Mouse (Mus musculus) lung, embryonic 16.5 days (tissue): ENCODE results near the gene Taar8b. TPM values are rescaled to one million over a fixed set of nuclear protein-coding genes. Genes with fewer than 3 reads are reported as not detected.
"Not testable (repeated sequence)": the region's sequence is repeated elsewhere in the genome, so short reads cannot be mapped to it uniquely, and the experiment has no call there.

ENCODE experiments used
- ATAC-seq: fragments of 200-750 bp; cut with Nextera tagmentation; 2 replicates; pipeline ENCODE4 v1.8.0; 2017; ENCODE audit warnings: low read depth, mild to moderate bottlenecking, moderate library complexity
- H3K27ac ChIP-seq: fragments of 300-500 bp; sonication (generic); 2 replicates; pipeline ENCODE4 v1.5.1; 2014; ENCODE audit warnings: mild to moderate bottlenecking, control low read depth, low read length
- H3K27me3 ChIP-seq: fragments of 300-500 bp; sonication (generic); 2 replicates; pipeline ENCODE4 v1.6.1; 2014; ENCODE audit warnings: low read depth, low read length, mixed read lengths; ENCODE audit not compliant: control insufficient read depth, insufficient read depth
- H3K36me3 ChIP-seq: fragments of 300-500 bp; sonication (generic); 2 replicates; pipeline ENCODE4 v1.6.1; 2014; ENCODE audit warnings: low read length; ENCODE audit not compliant: control insufficient read depth, insufficient read depth
- H3K4me1 ChIP-seq: fragments of 300-500 bp; sonication (generic); replicated peaks from 2 replicates; pipeline ENCODE4 v1.6.1; 2014; ENCODE audit warnings: low read length, mixed read lengths; ENCODE audit not compliant: control insufficient read depth, insufficient read depth
- H3K4me2 ChIP-seq: fragments of 300-500 bp; sonication (generic); 2 replicates; pipeline ENCODE4 v1.6.1; 2014; ENCODE audit warnings: low read depth, low read length, control low read depth
- H3K4me3 ChIP-seq: fragments of 300-500 bp; sonication (generic); 2 replicates; pipeline ENCODE4 v1.5.1; 2014; ENCODE audit warnings: mild to moderate bottlenecking, low read length, control low read depth
- H3K9ac ChIP-seq: fragments of 300-500 bp; sonication (generic); 2 replicates; pipeline ENCODE4 v1.6.1; 2014; ENCODE audit warnings: low read length, control low read depth
- H3K9me3 ChIP-seq: fragments of 300-500 bp; sonication (generic); 2 replicates; pipeline ENCODE4 v1.6.1; 2016; ENCODE audit warnings: low read length; ENCODE audit not compliant: control insufficient read depth
- WGBS: fragments of 180-500 bp; shearing (Covaris S2); extraction: QIAGEN DNeasy Blood & Tissue Kit; methylation state at CpG from one replicate; pipeline ENCODE4 v1.1.7; 2014; 5-methylcytosine and 5-hydroxymethylcytosine counted together
- polyA plus RNA-seq: library from polyadenylated mRNA; unstranded; fragments of >200 nt; fragmentation: Nextera tagmentation; extraction: Ambion mirVana; gene quantifications from 2 replicates; pipeline ENCODE4 v1.2.1, GENCODE M21; 2015

Taar8b gene
- not detected in 2 replicates for polyA plus RNA-seq

DNA sequence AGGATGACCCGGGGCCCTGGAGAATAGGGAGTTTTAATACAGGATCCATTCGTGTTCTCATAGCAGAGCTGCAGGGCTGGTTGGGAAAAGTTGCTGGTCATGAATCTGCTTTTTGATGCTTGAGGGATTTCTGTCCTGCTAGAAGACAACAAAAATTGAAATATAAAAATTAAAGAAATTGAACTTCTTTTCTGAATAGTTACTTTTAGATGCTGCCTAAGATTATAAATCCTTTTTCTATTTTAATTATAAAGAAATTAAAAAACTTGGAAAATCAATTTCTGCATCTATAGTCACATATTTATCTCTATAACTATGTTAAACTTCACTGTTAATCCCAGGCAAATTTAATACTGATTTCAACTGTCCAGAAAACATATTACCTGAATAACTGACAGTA lies at the start of gene Taar8b:
TSS of gene Taar8b (minus strand) at position 101 of the 400 bp plus-strand sequence.
- H3K4me1 ChIP-seq, result no peaks in the 10 kb centered on the region
- H3K27me3 ChIP-seq, result no peaks in the 10 kb centered on the region
- H3K4me2 ChIP-seq, result no peak within 1 kb of the TSS
- ATAC-seq, result no peak
- WGBS, result 73% methylated on average over 2 of the region's 2 CpGs
- H3K9me3 ChIP-seq, result no peaks in the 10 kb centered on the region
- no peak within 1 kb of the TSS for H3K27ac ChIP-seq
- H3K4me3 ChIP-seq, result no peak within 1 kb of the TSS
- no peaks in the 10 kb centered on the region for H3K36me3 ChIP-seq
- no peak within 1 kb of the TSS for H3K9ac ChIP-seq

DNA sequence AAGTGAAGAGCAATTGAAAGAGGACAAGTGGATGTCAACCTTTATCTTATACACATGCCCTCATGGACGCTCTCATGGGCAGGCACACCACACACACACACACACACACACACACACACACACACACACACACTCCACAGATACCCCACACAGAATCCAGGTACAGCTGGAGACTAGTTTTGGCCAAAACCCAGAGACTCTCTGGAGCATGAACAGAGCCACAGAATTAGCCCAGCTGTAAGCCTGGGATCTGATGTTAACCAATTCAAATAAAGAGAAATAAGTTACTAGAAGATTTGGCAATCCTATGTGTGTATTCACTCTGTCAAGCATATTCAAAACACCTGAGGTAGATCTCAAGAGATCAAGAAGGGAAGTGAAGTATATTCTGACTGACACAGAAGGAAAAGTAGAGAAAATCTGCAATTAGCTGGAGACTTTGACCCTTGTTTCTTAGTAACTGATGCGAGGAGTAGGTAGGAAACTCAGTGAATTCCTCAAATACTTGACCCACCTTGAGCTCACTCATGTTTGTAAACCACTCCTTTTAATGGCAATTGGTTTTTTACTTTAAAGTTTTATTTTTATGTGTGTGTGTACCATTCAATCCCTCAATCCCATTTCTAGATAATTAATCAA lies 46.6 kb upstream of the Taar8b start:
- Histone ChIP-seq H3K4me1 (no peaks in the 10 kb centered on the region), H3K27me3 (no peaks in the 10 kb centered on the region), H3K9ac (no peak overlapping the region), H3K27ac (no peak overlapping the region), H3K4me3 (no peak overlapping the region), H3K36me3 (no peaks in the 10 kb centered on the region), H3K4me2 (no peak overlapping the region), H3K9me3 (no peaks in the 10 kb centered on the region)
- 50% methylated on average over 2 of the region's 2 CpGs for WGBS
- no peak for ATAC-seq

DNA sequence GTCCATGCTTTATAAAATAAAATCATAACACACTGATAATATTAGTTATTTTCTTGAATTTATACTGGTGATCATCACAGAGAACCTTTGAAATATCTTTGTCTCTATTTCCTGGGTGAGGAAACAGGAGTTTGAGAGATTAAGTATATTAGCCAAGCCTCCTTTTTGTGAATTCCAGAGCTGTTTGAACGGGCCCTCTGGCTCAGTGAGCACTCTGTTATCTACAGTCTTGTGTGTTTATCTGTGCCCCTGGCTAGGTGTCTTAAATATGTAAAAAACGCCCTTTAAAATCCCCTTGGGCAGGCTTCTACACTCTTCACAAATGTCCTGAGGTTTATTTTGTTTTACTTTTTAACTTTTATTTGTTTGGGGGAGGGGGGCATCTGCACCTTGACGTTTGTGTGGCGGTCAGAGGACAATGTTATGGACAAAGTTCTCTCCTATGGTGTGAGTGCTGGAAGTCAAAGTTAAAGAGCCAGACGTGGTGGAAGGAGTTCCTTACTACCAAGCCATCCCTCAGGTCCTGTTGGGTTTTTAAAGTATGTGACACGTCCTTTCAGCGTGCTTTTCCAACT lies 42.1 kb upstream of the Taar8b start:
- no peaks in the 10 kb centered on the region for H3K36me3 ChIP-seq
- H3K27ac ChIP-seq, result peak overlapping the region; percentile 77
- H3K9me3 ChIP-seq, result no peaks in the 10 kb centered on the region
- 27% methylated on average over 7 of the region's 7 CpGs for WGBS
- H3K4me1 ChIP-seq, result 0 out of 2 replicates have a peak, but pooled peaks cover 2% of the 10 kb centered on the region
- H3K9ac ChIP-seq, result no peak overlapping the region
- H3K4me3 ChIP-seq, result no peak overlapping the region
- ATAC-seq, result peak; percentile 34; the same call in 1 of the 2 replicates
- no peak overlapping the region for H3K4me2 ChIP-seq
- H3K27me3 ChIP-seq, result no peaks in the 10 kb centered on the region

DNA sequence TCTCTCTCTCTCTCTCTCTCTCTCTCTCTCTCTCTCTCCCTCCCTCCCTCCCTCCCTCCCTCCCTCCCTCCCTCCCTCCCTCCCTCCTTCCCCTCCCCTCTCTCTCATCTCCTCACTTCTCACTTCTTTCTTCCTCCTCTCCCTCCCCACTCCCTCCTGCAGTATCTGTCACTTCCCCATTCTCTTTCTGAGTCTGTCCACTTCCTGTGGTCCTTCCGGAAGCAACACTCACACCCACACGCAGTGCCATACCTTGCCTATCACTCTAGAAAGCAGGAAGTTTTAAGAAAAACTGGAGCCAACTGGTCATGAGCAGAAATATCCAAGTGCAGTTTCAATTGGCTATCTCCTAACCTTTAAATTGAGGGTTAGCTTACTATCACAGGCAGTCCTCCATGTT lies 41.0 kb upstream of the Taar8b start:
- Histone ChIP-seq H3K4me2 (no peak overlapping the region), H3K9me3 (no peaks in the 10 kb centered on the region), H3K27ac (peak overlapping the region; percentile 55; the same call in 1 of the 2 replicates), H3K9ac (no peak overlapping the region), H3K4me1 (0 out of 2 replicates have a peak, but pooled peaks cover 2% of the 10 kb centered on the region), H3K4me3 (no peak overlapping the region), H3K27me3 (no peaks in the 10 kb centered on the region), H3K36me3 (no peaks in the 10 kb centered on the region)
- 13% methylated on average over 2 of the region's 2 CpGs for WGBS
- ATAC-seq, result no peak

DNA sequence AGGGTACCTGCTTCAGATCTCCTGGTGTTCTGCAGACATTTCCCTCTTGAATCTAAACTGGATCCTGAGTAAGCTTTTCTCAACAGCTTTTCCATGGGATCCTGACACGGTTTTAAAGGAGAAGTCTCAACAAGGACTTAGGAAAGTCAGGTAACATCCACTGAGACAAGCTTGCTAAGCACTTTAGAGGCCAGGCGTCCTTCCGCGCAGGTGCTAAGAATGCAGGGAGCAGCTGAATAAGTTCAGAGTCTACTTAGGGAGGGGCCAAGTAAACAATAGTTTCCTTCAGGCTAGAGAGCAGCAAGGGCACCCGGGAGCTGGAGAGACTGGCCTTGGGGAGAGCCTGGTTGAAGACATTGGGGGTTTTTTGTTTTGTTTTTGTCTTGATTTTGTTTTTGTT lies 40.2 kb upstream of the Taar8b start:
- Histone ChIP-seq H3K27ac (peak overlapping the region; percentile 79), H3K27me3 (no peaks in the 10 kb centered on the region), H3K9me3 (no peaks in the 10 kb centered on the region), H3K4me2 (peak overlapping the region; percentile 52; the same call in 1 of the 2 replicates), H3K4me1 (0 out of 2 replicates have a peak, but pooled peaks cover 2% of the 10 kb centered on the region), H3K36me3 (no peaks in the 10 kb centered on the region), H3K9ac (no peak overlapping the region), H3K4me3 (no peak overlapping the region)
- ATAC-seq, result peak; percentile 83
- WGBS, result 16% methylated on average over 5 of the region's 5 CpGs

DNA sequence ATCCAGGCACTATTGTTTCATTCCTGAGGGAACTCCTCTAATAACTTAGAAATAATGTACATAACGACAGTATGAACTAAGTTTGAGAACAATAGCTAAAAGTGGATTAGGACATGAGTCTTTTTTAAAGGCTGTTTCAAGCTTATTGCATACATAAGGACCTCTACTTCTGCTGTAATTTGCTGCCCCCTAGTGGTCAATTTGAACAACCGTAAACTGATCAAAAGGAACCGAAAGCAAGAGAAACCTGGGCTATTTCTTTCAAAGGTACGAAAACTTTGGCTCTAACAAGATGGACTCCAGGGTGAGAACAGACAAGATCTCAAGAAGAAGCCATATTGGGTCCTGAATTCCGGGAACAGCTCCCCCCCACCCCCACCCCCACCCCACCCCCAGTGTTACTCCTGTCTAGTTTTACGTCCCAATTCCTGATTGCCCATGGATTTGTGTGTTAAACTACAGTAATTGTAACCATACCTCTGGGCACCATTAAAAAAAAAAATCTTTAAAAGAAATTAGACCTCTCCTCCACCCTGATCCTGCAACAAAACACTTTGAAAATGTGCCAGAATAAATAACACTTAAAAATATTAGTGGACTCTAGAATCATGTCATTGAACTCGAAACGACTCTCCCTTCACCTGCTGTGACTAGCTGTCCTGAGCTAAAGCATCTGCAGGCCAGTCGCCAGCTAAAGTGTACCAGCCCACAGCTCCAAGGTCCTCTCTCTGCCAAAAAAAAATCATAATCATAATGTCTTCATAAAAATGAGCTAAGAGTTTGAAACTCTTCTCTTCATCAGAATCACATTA lies 39.6 kb upstream of the Taar8b start:
- H3K27me3 ChIP-seq, result no peaks in the 10 kb centered on the region
- H3K9ac ChIP-seq, result peak overlapping the region; percentile 39; the same call in 1 of the 2 replicates
- H3K4me1 ChIP-seq, result 0 out of 2 replicates have a peak, but pooled peaks cover 2% of the 10 kb centered on the region
- 16% methylated on average over 9 of the region's 9 CpGs for WGBS
- H3K9me3 ChIP-seq, result no peaks in the 10 kb centered on the region
- H3K36me3 ChIP-seq, result no peaks in the 10 kb centered on the region
- ATAC-seq, result peak; percentile 72
- H3K4me2 ChIP-seq, result peak overlapping the region; percentile 52
- H3K27ac ChIP-seq, result peak overlapping the region; percentile 79
- H3K4me3 ChIP-seq, result peak overlapping the region; percentile 35

DNA sequence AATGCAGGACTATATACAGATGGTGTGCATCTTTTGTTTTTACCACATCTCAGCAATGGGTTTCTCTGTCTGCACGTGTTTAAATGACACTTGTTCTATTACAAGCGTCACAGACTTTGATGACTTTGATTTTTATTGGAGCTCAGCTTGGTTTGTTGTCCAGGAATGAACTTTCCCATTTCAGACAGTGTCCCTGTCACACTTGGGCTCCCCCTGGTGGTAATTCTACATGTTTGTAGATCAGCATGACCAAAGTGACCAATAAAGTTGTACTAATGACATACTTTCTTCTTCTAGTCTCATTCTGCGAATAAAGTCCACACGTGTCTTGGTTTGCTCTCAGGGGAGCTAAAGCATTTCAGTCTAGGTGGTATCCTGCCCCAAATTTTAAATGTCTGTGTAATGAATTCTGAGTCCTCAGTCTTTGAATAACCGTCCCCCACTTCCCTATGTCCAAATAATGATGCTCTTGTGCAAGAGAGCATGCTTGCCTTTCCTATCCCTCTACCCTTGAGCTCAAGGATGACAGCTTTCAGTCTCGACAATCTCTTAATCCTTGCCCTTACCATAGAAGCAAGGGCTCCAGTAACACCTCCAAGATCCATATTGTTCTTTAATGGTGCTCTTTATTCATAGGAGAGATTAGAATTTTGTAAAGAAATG lies 19.2 kb upstream of the Taar8b start:
- Histone ChIP-seq H3K4me2 (no peak overlapping the region), H3K4me3 (no peak overlapping the region), H3K9ac (no peak overlapping the region), H3K4me1 (no peaks in the 10 kb centered on the region), H3K27me3 (no peaks in the 10 kb centered on the region), H3K27ac (no peak overlapping the region), H3K9me3 (peaks cover 5% of the 10 kb centered on the region; the same call in 1 of the 2 replicates), H3K36me3 (no peaks in the 10 kb centered on the region)
- ATAC-seq, result 0 out of 2 replicates have a peak, but pooled peaks have one; percentile 28
- WGBS, result 43% methylated on average over 6 of the region's 6 CpGs

DNA sequence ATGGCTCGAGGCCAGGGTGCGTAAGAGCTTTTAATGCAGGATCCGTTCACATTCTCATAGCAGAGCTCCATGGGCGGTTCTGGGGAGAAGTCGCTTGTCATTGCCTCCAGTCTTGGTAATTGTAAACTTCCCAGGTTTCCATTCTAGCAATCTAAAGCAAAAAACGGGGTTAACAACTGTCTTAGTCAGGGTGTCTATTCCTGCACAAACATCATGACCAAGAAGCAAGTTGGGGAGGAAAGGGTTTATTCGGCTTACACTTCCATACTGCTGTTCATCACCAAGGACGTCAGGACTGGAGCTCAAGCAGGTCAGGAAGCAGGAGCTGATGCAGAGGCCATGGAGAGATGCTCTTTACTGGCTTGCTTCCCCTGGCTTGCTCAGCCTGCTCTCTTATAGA lies 17.3 kb upstream of the Taar8b start, which contains the start of gene Taar9:
TSS of gene Taar9 (minus strand) at position 101 of the 400 bp plus-strand sequence.
- not testable (repeated sequence) for H3K36me3 ChIP-seq, H3K27ac ChIP-seq, H3K4me2 ChIP-seq, ATAC-seq, H3K9me3 ChIP-seq, H3K4me3 ChIP-seq, H3K4me1 ChIP-seq, H3K9ac ChIP-seq, H3K27me3 ChIP-seq
- WGBS, result 65% methylated on average over 8 of the region's 8 CpGs
